Mouse (Mus musculus) urinary bladder, adult 2 months (tissue): Measurements from ENCODE around the gene Slc15a1. TPM values are rescaled to one million over a fixed set of nuclear protein-coding genes. Genes with fewer than 3 reads are reported as not detected.
A peak's percentile ranks its signal among the peaks of the same experiment; 100 is the strongest.

Source experiments
- DNase-seq: peaks from one replicate; pipeline ENCODE4 v3.0.0; 2022; ENCODE audit warnings: low spot score
- polyA plus RNA-seq: library from polyadenylated mRNA; depleted of rRNA; stranded (reverse); fragments of >200 nt; gene quantifications from 2 replicates; pipeline ENCODE4 v1.2.3, GENCODE M21; 2012

The Slc15a1 gene
- polyA plus RNA-seq, 1 experiment, result 0.04 TPM

DNA sequence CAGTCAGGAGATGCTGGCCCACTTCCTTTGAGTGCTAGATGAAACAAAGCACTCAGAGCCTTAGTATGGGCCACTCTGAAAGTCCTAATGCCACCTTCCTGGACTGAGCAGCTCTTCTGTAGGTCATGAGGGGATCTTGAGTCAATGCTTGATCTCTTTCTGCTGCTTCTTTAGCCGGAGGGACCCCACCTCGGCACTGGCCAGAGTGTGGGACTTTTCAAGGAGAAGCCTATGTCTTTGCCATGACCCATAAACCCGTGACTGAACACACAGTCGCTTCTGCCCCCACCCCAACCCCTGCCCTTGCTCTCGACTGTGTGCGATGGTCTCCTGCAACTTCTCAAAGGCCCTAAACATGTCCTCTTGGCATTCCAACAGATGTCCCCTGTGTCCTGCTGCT, 52.8 kb downstream of the Slc15a1 start:
- no peak for DNase-seq

DNA sequence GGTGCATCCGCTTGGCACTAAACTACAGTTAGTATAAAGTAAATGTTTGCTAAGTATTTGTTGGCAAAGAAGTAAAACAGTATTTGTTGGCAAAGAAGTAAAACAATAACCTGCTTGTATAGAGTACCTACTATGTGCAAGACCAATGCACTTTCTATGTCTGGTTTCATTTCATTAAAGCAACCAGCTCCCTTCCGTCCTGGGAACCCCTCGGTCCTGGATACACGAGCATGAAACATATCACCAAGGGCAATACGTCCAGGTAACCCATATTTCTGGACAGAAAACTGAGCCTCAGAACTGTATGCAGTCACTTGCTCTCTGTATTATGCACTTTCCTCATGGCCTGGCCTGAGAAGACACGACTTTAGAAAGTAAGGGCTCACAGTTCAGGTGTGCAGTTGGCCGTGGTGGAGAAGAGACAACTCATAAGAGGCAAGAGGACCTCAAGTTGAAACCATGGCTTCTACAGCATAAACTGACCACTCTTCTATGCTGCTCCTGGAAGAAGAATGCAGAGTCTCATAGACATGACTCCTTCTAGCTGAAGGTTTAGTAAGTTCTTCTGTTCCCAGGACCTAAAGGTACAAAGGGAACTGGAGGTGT, 53.5 kb downstream of the Slc15a1 start:
- no peak for DNase-seq

DNA sequence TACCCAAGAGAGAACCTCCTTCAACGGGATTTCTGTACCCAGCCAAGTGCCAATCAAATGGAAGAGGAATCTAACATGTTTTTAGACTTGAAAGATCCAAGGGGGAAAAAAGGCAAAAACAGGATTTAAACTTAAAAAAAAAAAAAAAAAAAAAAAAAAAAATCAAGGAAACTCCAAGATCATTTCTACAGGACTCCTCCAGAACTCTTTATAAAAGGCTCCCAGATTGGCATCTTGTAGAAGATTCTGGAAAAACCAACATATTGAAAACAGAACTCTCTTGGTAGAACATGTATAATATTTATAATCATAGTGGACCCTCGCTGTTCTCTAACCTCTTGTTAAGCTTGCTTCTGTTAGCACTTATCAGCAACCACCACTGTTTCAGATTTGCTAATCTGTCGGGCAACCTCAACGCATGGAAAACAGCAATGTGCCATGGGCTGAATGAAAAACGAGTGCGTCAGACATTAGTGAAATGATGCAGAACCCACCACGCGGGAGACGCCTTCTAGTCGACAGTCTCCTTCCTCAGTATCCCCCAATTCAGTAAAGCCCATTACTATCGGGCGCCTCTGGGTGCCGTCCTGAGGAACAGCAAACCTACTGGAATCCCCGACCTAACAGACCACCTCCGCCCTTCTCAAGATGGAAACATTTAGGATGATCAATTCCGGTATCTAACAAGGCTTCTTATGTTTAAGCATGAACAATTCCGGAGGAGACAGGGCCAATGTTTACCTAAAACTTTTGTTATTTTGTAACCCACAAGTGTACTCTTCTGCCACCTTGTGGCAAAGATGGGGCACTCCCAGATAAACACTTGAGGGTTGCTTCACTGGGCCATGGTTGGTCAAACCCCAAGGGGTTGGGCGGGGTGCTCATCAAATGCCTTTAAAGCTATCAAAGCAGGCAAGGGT, 54.3 kb downstream of the Slc15a1 start:
- DNase-seq, result no peak

DNA sequence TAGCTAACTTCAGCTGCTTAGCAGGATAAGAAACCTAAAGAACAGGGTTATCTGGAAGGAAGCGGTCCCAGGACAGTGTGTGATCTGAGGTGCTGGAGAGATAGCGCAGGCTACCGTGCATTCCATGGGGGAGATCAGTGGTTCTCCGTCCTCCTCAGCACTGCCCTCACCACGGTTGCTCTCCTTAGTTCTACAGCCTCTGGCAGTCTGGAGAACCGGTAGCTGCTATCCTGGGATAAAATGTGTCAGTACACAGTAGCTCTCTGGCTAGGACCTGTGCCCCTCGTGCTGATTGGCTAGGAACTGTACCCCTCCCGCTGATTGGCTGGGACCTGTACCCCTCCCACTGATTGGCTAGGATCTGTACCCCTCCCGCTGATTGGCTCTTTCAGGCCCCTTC, 58.1 kb downstream of the Slc15a1 start:
- DNase-seq, result no peak

DNA sequence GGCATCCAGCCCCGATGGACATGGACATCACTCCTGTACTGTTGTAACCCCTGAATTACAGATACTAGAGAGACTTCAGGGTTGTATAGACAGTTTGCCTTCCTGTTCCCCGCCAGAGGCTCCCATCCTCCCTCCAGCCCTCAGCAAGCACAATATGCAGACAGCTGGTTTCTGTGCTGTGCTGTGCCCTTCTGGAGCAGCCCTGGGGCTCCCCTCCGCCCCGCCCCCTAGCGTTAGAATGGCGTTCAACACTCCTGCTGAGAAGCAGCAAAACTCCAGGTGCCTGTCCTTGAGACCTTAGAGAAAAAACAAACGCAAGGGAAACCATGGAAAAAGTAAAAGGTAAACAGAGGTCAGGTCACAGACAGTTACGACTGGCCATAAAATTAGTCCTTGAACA, 59.9 kb downstream of the Slc15a1 start:
- no peak for DNase-seq

DNA sequence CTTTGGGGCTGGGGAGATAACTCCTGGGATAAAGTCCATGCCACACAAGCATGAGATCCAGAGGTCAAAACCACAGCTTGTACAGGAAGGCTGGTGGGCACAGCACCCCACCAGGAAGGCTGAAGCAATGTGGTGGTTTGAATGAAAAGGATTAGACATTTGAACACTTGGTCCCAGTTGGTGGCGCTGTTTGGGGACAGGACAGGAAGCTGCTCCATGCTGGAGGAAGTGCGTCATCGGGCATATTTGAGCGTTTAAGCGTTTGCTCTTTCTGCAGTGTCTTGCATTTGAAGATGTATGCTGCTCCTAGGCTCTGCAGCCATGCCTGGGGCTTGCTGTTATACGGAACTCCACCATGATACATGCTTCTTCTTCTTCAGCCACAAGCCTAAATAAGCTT, 64.2 kb downstream of the Slc15a1 start:
- DNase-seq, result no peak

DNA sequence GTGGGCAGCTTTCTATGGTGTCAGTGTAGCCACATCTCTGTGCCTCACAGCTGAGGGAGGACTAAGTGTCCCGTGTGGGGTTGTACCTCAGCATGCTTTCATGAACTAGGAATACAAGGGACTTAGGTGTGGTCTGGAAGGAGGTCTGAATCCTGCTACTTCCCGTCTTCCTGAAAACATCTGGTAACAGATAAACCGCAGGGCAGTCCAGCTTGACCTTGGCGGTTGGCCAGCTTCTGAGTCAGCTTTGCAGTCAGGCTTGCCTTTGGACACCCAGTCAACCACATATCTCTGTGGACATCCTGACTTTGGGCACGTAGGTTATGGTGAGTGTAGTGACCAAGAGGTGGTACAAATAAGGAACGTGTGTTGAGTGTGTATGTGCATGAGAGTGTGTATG, 68.0 kb downstream of the Slc15a1 start:
- DNase-seq, result peak; percentile 58

DNA sequence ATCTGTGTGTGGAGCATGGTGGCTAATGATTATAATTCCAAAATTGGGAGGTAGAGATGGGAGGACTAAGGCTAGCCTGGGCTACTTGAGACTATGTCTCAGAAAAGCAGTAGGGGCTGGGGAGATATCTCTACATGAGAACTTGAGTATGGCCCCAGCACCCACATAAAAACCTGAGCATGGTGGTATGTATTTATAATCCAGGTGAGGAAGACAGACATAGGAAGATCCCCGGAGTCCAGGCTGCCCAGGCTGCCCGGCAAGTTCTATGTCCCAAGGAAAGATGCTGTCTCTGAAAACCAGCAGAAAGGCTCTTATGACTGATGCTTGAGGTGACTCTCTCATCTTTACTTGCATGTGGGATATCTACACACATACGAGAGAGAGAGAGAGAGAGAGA, 68.6 kb downstream of the Slc15a1 start:
- DNase-seq, result no peak

DNA sequence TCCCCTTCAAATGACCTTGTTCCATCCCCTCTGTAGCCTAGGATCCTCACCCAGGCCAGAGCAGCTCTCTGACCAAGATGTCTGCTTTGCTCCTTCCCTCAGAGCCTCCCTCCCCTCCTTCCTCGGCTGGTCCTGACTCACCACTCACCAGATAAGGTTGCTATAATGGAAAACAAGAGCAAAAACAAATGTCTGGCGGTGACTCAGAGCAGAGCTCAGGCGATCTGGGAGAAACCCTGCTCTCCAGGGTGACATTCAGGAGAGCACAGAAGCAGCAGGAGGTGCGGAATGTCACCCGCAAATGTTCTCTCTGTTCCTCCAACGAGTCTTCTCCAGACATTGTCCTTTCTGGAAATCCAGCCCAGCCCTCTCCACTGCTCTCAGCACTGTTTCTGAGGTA, 69.3 kb downstream of the Slc15a1 start:
- DNase-seq, result no peak

DNA sequence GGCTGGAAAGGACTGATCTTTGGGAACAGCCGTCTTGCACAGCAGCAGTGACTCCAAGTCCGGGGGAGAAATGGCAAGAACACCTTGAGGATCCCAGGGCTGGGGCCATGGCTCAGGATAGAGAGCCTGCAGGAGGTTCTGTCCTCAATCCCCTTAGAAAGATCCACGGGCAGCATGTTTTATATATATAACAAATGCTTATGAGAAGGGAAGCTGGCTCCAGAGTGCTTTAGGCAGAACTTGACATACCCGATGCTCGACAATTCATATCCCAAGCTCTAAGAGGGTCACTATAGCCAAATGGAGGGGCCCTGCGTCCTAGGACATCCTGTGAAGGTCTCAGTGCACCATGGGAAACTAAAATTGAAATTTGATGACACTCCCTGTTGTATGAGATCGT, 73.8 kb downstream of the Slc15a1 start:
- DNase-seq, result no peak

DNA sequence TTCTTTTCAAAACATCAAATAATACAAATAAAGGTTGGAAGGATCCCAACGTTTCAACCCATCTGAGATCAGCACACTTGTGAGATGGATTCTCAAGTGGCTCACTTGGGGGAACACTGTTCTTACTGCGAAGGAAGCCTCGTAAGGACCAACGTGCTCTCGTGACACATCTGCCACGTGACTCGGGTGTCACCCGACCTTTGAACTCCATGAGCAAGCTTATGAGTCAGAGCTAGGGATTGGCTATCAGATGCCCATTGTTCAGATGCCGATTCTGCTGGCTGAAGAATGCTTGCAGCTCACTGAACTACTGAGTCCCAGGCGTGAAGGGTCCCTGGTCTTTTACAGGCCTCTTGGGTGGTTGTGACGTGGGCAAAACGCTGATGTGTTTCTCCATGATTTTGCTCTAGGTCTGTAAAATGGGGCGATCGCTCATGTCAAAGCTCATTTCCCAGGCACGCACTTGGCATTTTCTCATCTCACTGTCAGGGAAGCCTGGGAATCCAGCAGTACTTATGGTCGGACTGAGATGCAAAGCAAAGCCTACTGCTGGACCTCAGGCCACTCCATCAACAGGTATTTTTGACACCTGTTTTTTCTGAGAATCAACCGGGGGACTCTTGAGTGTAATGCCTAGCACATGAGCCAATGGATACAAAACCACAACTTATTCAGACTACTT, 75.1 kb downstream of the Slc15a1 start:
- DNase-seq, result no peak

DNA sequence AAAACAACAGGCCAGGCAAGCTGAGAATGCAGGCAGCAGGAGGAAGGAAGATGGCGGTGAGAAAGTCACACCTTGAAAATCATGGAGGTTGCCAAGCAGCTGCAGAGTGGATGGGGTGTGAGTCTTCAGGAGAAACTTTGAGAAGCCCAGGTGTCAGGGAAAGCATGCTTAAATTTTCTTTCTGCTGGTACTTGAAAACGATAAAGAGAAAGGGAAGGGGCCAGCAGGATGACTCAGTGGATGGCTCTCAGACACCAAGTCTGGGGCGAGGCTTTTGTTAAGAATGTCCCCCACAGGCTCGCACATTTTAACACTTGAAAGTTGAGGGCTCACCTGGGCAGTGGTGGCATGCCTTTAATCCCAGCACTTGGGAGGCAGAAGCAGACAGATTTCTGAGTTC, 76.9 kb downstream of the Slc15a1 start:
- no peak for DNase-seq

DNA sequence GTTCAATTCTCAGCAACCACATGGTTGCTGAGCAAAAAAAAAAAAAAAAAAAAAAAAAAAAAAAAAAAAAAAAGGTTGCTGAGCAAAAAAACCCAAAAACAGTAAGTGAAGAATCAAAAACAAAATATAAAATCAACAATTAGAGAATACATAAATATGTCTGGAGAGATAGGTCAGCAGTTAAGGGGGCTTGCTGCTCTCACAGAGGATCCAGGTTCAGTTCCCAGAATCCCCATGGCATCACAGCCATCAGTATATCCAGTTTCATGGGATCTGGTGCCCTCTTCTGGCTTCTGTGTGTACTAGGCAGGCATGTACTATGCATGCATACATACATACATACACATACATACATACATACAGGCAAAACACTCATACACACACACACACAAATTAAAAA, 78.3 kb downstream of the Slc15a1 start:
- DNase-seq, result no peak

DNA sequence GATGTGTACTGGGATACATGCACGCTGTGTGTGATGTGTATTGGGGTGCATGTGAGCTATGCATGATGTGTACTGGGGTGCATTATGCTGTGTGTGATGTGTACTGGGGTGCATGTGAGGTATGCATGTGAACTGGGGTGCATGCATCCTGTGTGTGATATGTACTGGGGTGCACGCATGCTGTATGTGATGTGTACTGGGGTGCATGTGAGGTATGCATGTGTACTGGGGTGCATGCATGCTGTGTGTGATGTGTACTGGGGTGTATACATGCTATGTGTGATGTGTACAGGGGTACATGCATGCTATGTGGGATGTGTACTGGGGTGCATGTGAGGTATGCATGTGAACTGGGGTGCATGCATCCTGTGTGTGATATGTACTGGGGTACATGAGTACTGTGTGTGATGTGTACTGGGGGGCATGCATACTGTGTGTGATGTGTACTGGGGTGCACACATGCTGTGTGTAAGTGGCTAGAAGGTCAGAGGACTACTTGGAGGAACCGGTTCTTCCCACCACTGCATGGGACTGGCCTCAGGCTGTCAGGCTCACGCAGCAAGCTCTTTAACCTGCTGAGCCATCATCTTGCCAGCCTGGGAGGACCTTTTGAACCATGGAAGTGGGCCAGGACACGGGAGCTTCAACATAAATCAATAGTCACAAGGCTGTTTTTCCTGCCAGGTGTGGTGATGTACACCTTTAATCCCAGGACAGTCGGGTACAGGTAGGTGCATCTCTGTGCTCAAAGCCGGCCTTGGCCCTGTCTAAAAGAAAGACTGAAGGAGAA, 79.9 kb downstream of the Slc15a1 start:
- DNase-seq, result no peak

DNA sequence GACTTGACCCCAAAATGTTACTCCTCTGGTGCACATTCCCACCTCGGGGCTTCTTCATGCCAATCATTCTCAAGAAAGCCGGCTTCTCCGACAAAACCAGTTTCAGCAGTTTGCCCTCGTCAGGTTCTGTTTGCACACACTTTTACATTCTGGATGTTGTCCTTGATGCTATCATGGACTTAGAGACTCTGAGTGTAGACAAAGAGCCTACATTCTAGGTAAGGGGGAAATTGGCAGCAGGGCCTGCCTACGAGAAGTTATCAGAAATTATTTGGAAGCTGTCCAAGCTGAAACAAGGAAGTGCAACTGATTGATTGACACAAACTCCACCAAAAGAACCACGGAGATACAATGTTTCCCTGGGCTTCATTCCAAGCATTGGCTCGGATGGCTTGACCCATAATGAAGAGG, 81.7 kb downstream of the Slc15a1 start:
- no peak for DNase-seq

DNA sequence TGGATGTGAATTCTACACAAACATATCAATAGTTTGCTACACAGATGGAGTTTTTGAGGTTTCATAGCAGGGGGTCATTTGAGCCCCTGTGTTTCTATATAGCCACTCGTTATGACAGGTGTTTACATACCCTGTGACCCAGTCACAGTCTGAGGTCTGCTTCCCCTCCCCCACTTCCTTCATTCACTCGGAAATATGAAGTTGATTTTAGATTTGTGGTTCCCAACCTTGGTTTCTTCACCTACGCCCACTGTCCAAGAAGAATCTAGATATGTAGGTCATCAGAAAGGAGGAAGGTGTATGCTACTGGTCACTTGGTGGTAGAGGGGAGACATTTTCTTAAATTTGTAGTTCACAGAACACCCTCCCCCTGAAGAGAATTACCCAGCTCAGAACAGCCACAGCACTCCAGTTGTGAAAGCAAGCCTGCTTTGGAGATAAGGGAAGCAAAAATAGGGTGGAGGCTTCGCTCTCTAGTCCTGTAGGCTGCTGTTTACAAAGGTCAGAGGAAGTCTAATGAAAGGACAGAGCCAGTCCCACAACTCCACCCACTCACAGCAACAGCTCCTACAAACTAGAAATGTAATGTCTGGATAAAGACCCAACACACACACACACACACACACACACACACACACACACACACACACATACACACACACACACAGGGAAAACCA, 82.2 kb downstream of the Slc15a1 start:
- DNase-seq, result no peak

DNA sequence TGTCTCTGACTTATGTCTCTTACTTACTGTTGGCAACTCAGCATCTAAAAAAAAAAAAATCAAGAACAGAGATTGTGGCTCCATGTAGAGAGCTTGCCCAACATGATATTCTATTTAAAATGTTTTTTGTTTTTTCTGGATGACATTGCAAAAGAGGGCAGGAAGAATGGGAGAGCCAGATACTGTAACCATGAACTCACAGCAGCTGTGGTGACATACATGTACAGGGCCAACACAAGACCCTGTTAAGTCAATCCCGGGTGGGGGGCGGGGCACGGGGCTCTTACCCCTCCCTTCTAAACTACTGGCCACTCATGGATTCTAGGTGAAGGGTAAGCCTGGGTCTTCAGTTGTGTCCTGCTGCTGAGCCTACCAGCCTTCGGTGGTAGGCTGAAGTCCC, 83.1 kb downstream of the Slc15a1 start:
- DNase-seq, result no peak

DNA sequence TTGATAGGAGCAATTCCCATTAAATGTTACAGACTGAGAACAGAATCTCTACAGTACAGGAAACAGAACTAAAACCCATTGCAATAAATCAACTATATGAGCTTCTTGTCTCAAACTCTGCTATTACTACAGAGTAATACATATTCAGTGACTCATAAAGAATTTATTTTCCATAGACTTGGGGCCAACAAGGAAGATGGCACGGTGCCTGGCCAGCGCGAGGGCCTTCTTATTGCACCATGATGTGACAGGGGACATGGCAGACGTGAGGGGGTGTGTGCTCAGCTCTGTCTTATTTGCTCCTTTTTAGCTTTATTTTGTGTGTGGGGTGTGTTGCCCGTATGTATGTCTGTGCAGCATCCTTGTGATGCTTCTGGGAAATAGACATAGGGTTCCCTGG, 87.5 kb downstream of the Slc15a1 start:
- peak; percentile 50 for DNase-seq

DNA sequence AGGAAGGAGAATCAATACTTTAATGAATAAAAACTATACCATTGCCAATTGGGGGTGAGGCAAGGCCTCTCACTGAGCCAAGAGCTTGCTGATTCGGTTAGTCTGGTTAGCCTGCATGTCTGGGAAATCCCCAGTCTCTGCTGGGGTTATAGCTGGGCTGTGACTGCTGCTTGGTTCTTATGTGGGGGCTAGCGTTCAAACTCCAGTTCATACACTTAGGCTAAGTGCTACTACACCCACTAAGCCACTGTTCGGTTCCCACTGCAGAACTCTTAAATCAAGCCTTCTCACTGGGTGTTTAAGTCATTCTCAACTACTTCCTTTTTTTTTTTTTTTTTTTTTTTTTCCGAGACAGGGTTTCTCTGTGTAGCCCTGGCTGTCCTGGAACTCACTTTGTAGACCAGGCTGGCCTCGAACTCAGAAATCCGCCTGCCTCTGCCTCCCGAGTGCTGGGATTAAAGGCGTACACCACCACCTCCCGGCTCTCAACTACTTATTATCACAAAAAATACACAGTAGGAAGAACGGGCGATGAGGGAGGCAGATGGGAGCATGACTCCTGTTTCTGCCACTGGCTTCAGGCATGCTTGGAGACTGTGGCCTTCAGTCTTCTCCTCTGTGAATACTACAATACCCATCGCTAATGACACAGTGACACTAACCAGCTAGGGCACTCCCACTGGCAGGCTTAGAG, 88.3 kb downstream of the Slc15a1 start:
- no peak for DNase-seq

DNA sequence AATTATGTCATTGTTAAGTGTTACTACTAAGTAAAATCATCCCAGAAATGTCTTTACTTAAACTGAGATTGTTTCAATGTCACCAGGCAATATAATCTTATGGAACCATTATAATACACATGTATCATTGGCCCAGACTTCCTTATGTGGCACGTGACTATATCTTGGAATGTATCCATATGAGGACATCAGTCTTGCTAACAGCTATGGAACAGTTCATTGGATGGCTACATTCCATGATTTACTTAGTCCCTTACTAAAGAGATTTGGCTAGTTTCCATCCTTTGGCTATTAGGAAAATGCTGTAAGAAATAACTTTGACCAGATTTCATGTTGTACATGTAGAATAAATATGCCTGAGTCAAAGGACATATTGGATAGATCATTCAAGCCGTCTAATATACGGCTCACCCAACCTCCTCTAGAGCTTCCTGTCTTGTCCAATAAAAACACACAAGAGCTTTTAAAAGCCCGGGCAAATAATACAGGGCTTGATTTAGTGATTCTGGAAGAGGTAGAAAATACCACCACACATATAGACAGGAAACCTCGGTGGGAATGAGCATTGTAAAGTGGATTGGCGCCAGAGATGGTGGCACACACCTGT, 90.3 kb downstream of the Slc15a1 start:
- no peak for DNase-seq
